Mouse (Mus musculus): ENCODE results near the gene Rsf1. TPM values are rescaled to one million over a fixed set of nuclear protein-coding genes. Genes with fewer than 3 reads are reported as not detected.

Gene Rsf1
- polyA plus RNA-seq, 1 experiment from 2014 or later: 7.4 TPM

DNA sequence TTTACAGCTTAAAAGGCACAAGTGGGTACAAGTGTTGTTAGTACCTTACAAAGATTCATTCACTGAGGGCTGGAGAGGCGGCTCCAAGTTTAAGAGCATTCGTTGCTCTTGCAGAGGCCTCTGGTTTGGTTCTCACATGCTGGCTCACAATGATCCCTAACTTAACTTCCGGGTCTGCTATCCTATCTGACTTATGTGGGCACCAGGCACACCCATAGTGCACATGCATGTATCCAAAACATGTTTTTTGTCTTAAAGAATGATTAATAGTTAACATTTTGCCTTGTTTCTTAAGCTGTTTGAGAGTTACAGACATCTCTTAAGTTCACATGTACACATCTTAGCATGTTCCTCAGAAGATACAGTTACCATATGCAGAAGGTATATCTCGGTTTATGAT lies 120.5 kb downstream of the Rsf1 start:
- Histone ChIP-seq H3K27ac (no peak overlapping the region), H3K36me3 (peaks cover 8% of the 10 kb centered on the region), H3K4me3 (replicated peaks) (no peak overlapping the region), H3K9me3 (replicated peaks) (no peaks in the 10 kb centered on the region), H3K4me1 (replicated peaks) (peaks cover 40% of the 10 kb centered on the region), H3K9ac (no peak overlapping the region), H3K4me2 (no peak overlapping the region), H3K27me3 (no peaks in the 10 kb centered on the region)
- DNase-seq (no peak), ATAC-seq (ENCODE audit: low read depth) (no peak)
- WGBS (ENCODE audit: insufficient replicate concordance): 73% methylated on average over 4 of the region's 4 CpGs

DNA sequence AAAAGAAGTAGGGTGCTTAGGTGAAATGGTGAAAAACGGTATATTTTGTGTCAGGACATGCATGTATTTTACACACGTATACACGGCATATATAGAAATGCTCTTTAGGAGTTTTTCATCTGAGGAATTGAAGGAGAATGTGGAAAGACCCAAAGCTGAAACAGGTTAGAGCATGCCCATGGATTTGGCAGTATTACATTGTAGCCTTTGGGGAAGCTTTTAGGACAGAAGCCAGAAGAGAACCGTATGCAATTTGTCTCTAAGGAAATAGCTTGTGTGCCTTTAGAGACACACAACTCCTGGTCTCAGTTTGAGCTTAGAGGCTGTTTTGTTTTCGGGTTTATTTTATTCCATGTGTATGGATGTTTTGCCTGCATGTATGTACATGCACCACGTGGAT lies 121.4 kb downstream of the Rsf1 start:
- WGBS (ENCODE audit: insufficient replicate concordance): 77% methylated on average over 6 of the region's 6 CpGs
- Histone ChIP-seq H3K36me3 (peaks cover 8% of the 10 kb centered on the region), H3K4me1 (replicated peaks) (peaks cover 31% of the 10 kb centered on the region), H3K27me3 (no peaks in the 10 kb centered on the region), H3K4me3 (replicated peaks) (no peak overlapping the region), H3K9me3 (replicated peaks) (no peaks in the 10 kb centered on the region), H3K4me2 (no peak overlapping the region), H3K27ac (no peak overlapping the region), H3K9ac (no peak overlapping the region)
- DNase-seq (no peak), ATAC-seq (ENCODE audit: low read depth) (no peak)

DNA sequence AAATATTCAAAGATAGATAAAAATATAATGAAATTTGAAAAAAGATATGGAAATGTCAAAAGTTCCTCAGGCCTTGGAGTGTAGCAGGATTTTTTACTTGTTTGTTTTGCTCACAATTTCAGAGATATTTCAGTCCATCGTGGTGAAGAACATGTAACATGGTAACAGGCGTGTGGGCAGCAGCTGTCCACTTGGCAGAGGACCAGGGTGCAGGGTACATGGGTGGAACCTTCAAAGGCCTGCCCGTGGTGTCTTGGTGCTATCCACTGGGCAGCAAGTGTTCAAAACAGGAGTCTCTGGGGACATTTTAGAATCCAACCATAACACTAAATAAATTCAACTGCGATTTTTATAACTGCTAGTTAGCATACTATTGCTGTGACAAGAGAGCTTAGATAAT lies 127.4 kb downstream of the Rsf1 start:
- H3K4me2 ChIP-seq: no peak overlapping the region
- no peak overlapping the region for H3K4me3 ChIP-seq (replicated peaks)
- H3K36me3 ChIP-seq: peaks cover 12% of the 10 kb centered on the region
- H3K9ac ChIP-seq: no peak overlapping the region
- ATAC-seq (ENCODE audit: low read depth): no peak
- H3K27me3 ChIP-seq: no peaks in the 10 kb centered on the region
- peaks cover 7% of the 10 kb centered on the region for H3K4me1 ChIP-seq (replicated peaks)
- no peaks in the 10 kb centered on the region for H3K9me3 ChIP-seq (replicated peaks)
- DNase-seq: no peak
- no peak overlapping the region for H3K27ac ChIP-seq
- WGBS (ENCODE audit: insufficient replicate concordance): 77% methylated on average over 4 of the region's 4 CpGs

DNA sequence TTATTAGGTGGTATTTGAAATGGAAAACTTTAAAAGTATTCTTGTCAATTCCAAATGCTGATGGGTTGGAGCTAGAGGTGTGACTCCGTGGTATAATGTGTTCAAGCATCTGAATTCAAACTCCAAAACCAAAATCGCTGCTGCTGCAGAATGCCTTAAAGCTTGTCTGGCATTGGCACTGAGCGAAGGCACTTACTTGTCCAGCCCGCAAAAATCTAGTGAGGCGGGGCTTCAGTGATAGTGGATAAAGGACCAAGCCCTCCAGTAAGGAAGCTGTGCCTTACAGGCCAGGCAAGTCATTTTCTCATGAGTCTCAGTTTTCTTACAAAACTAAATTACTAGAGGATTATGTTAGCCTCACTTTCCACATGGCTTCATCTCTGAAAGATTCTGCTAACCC lies 128.1 kb downstream of the Rsf1 start:
- no peak overlapping the region for H3K27ac ChIP-seq
- no peak overlapping the region for H3K9ac ChIP-seq
- peaks cover 7% of the 10 kb centered on the region for H3K4me1 ChIP-seq (replicated peaks)
- no peaks in the 10 kb centered on the region for H3K27me3 ChIP-seq
- H3K36me3 ChIP-seq: peaks cover 18% of the 10 kb centered on the region
- no peaks in the 10 kb centered on the region for H3K9me3 ChIP-seq (replicated peaks)
- ATAC-seq (ENCODE audit: low read depth): no peak
- H3K4me3 ChIP-seq (replicated peaks): no peak overlapping the region
- no peak for DNase-seq
- WGBS (ENCODE audit: insufficient replicate concordance): 69% methylated on average over 5 of the region's 5 CpGs
- no peak overlapping the region for H3K4me2 ChIP-seq

DNA sequence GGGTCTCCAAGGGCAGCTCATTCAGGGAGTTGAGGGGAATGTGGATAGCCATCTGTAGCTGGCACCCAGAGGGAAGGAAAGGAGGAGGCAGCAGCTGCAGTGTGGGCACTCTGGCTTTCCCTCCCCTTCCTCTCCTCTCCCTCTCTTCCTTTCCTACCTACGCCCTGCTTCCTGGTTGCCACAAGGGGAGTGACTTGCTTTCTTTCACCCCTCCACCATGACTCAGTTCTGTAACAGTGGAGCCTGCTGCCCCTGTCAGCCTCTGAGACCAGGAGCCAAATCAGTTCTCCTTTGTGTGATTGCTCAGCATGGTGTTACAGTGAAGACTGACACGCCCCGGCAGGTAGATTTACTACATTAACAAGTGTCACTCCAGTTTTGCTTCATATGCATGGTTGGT lies 129.5 kb downstream of the Rsf1 start:
- no peak overlapping the region for H3K4me2 ChIP-seq
- no peak for DNase-seq
- peaks cover 7% of the 10 kb centered on the region for H3K4me1 ChIP-seq (replicated peaks)
- H3K9me3 ChIP-seq (replicated peaks): no peaks in the 10 kb centered on the region
- no peaks in the 10 kb centered on the region for H3K27me3 ChIP-seq
- no peak overlapping the region for H3K4me3 ChIP-seq (replicated peaks)
- WGBS (ENCODE audit: insufficient replicate concordance): 61% methylated on average over 3 of the region's 3 CpGs
- no peak for ATAC-seq (ENCODE audit: low read depth)
- H3K9ac ChIP-seq: no peak overlapping the region
- peaks cover 28% of the 10 kb centered on the region for H3K36me3 ChIP-seq
- H3K27ac ChIP-seq: no peak overlapping the region

DNA sequence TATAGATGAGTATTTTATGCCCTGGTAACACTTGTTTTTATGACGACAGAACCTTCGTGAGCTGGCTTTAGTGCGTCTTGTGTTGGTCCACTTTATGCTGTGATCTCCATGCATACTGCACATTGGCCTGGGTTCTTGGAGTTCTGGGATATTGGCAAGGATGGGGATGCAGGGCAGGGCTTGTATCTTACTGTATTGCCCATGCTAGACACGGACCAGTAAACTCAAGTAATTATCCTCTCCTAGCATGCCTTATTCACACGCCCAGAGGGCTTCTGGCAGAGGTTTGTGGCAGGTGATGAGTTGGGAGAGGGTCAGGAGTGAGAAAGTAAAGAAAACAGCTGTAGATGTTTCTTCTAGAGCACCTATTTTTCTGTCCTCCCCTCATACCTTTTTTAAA lies 135.0 kb downstream of the Rsf1 start:
- WGBS (ENCODE audit: insufficient replicate concordance): 83% methylated on average over 5 of the region's 5 CpGs
- no peak overlapping the region for H3K9ac ChIP-seq
- no peak for ATAC-seq (ENCODE audit: low read depth)
- no peak overlapping the region for H3K4me2 ChIP-seq
- peaks cover 70% of the 10 kb centered on the region for H3K36me3 ChIP-seq
- no peaks in the 10 kb centered on the region for H3K9me3 ChIP-seq (replicated peaks)
- no peak overlapping the region for H3K4me3 ChIP-seq (replicated peaks)
- H3K27ac ChIP-seq: no peak overlapping the region
- H3K27me3 ChIP-seq: no peaks in the 10 kb centered on the region
- DNase-seq: no peak
- no peaks in the 10 kb centered on the region for H3K4me1 ChIP-seq (replicated peaks)

DNA sequence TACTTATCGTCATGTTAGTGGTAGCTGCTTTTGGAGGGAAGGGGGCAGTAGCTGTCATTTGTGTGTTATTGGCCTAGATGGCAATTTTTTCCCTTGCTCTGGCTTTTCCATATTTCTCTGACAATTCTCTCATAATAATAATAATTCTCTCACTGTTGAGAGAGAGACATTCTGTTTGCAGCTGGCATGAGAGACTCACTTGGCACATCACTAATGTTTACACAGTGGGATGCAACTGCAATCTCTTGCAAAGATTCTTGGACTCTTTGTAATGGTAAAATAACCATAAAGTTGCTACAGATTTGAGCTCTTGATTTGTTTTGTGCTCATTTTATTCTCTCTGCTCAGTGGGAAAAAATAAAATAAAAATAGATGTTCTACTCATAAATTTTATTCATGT lies 137.6 kb downstream of the Rsf1 start:
- Histone ChIP-seq H3K9ac (no peak overlapping the region), H3K4me3 (replicated peaks) (no peak overlapping the region), H3K9me3 (replicated peaks) (no peaks in the 10 kb centered on the region), H3K4me1 (replicated peaks) (no peaks in the 10 kb centered on the region), H3K27ac (no peak overlapping the region), H3K36me3 (peaks cover 74% of the 10 kb centered on the region), H3K27me3 (no peaks in the 10 kb centered on the region), H3K4me2 (no peak overlapping the region)
- no peak for ATAC-seq (ENCODE audit: low read depth)
- DNase-seq: no peak
- WGBS (ENCODE audit: insufficient replicate concordance): 83% methylated on average over 1 of the region's 1 CpGs

DNA sequence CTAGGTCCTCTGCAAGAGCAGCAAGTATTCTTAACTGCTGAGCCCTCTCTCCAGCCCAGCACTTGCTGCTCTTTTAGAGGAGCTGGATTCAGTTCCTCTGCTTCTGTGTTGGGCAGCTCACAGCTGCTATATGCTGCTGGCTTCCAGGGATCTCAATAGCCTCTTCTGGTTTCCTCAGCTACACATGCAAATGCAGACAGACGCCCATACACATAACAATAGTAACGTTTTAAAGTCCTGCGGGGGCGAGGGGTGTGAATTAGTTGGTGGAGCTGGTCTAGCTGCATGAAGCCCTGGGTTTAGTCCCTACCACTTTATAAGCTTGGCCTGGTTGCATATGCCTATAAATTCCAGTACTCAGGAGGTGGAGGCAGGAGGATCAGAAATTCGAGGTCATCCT lies 139.4 kb downstream of the Rsf1 start:
- peaks cover 60% of the 10 kb centered on the region for H3K36me3 ChIP-seq
- 72% methylated on average over 5 of the region's 5 CpGs for WGBS (ENCODE audit: insufficient replicate concordance)
- H3K4me3 ChIP-seq (replicated peaks): no peak overlapping the region
- ATAC-seq (ENCODE audit: low read depth) (no peak), DNase-seq (no peak)
- no peaks in the 10 kb centered on the region for H3K27me3 ChIP-seq
- H3K9me3 ChIP-seq (replicated peaks): no peaks in the 10 kb centered on the region
- H3K4me2 ChIP-seq: no peak overlapping the region
- H3K27ac ChIP-seq: no peak overlapping the region
- H3K9ac ChIP-seq: no peak overlapping the region
- peaks cover 10% of the 10 kb centered on the region for H3K4me1 ChIP-seq (replicated peaks)

DNA sequence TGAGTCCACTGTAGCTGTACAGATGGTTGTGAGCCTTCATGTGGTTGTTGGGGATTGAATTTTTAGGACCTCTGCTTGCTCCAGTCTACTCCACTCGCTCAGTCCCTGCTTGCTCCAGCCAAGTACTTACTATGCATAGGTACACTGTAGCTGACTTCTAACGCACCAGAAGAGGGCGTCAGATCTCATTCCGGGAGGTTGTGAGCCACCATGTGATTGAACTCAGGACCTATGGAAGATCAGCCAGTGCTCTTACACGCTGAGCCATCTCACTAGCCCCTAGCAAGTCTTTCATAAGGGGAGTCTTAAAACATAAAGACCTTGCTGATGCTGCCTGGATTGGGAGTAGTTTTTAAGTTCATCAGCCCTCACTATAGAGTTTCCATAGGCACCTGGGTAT lies 140.4 kb downstream of the Rsf1 start:
- peaks cover 52% of the 10 kb centered on the region for H3K36me3 ChIP-seq
- no peak for ATAC-seq (ENCODE audit: low read depth)
- no peak overlapping the region for H3K4me3 ChIP-seq (replicated peaks)
- DNase-seq: no peak
- H3K27me3 ChIP-seq: no peaks in the 10 kb centered on the region
- peaks cover 12% of the 10 kb centered on the region for H3K4me1 ChIP-seq (replicated peaks)
- no peak overlapping the region for H3K9ac ChIP-seq
- 73% methylated on average over 5 of the region's 5 CpGs for WGBS (ENCODE audit: insufficient replicate concordance)
- no peak overlapping the region for H3K27ac ChIP-seq
- no peaks in the 10 kb centered on the region for H3K9me3 ChIP-seq (replicated peaks)
- no peak overlapping the region for H3K4me2 ChIP-seq

DNA sequence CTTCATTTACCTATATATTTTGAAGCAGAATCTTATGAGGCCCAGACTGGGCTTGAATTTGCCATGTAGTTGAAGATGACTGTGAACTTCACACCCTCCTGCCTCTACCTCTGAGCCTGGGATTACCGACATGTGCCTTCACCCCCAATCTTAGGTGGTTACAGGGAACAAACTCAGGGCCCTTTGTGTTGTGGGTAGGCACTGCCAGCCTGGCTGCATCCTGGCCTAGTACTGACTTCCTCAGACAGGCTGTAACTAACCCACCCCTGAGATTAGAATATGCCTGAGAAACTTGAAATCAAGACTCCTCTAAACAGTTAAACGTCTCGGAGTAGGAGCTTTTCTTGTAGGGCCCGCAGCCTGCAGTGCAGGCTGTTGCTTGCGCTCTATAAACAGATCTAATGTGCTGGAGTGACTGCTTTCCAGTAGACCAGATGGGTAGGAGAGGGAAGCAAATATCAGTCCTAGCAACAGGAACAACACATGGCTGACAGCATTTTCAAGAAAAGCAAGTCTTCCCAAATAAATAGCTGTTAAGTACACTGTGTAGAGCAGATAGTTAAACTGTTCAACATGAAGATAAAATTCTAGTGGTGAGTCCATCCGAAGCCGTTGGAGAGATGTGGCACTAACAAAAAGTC lies 142.7 kb downstream of the Rsf1 start:
- Histone ChIP-seq H3K4me3 (replicated peaks) (no peak overlapping the region), H3K9me3 (replicated peaks) (no peaks in the 10 kb centered on the region), H3K4me1 (replicated peaks) (peaks cover 12% of the 10 kb centered on the region), H3K9ac (no peak overlapping the region), H3K4me2 (no peak overlapping the region), H3K27me3 (no peaks in the 10 kb centered on the region), H3K36me3 (peaks cover 56% of the 10 kb centered on the region), H3K27ac (no peak overlapping the region)
- no peak for ATAC-seq (ENCODE audit: low read depth)
- 74% methylated on average over 7 of the region's 7 CpGs for WGBS (ENCODE audit: insufficient replicate concordance)
- DNase-seq: no peak

DNA sequence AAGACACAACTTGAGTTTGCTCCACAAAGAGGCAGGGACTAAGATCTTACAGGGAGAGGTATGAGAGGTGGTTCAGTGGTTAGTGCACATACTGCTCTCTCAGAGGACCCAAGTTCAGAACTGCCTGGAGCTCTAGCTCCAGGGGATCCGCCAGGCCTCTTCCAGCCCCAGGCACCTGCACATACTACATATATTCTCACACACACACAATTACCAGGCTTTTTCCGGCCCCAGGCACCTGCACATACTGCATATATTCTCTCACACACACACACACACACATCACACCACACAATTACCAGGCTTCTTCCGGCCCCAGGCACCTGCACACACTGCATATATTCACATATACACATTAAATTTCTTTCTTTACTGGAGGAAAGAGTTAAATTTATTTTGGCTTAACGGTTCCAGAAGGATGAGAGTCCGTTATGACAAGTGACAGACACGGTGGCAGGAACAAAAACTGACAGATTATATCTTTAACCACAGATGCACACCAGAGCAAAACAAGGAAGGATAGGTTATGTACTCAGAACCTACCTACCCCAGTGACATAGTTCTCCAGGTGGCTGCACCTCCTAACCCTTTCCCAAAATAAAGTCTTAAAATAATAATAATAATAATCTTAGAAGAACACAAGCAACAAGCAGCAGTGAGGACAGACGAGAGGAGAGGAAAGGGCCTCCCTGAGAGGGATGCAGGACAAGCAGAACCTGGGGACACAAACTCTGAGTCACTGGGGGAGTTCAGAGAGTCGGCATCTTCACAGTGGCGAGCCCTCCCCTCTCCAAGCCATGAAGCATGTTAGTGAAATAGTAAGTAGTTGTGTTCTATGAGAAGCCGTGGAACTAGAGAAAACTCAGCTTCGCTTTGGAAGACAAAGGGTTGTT lies 144.2 kb downstream of the Rsf1 start:
- WGBS (ENCODE audit: insufficient replicate concordance): 57% methylated on average over 11 of the region's 11 CpGs
- no peak for DNase-seq

DNA sequence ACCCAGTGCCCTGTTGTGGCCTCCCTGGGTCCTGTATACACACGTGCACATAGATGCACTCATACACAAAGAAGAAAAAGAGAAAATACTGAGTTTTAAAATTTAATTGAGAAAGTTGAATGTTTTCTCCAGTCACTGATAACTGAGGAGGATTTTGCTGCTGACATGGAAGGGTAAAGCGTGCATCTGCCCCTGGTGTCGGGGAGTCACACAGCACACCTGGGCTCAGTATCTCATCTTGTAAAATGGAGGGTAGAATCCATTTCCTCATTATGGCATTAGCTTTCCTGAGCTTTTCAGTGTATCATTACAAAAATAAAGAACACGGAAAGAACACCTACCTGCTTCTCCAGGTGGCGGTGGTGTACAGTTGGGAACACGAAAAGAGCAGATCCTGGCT lies 145.7 kb downstream of the Rsf1 start:
- Histone ChIP-seq H3K9ac (no peak overlapping the region), H3K9me3 (replicated peaks) (no peaks in the 10 kb centered on the region), H3K4me1 (replicated peaks) (peaks cover 24% of the 10 kb centered on the region), H3K4me3 (replicated peaks) (no peak overlapping the region), H3K36me3 (peaks cover 40% of the 10 kb centered on the region), H3K27ac (no peak overlapping the region), H3K27me3 (no peaks in the 10 kb centered on the region), H3K4me2 (no peak overlapping the region)
- DNase-seq (no peak), ATAC-seq (ENCODE audit: low read depth) (no peak)
- WGBS (ENCODE audit: insufficient replicate concordance): 85% methylated on average over 6 of the region's 6 CpGs

More for the DNA sequence above, 144.2 kb downstream of the Rsf1 start:
- no peaks in the 10 kb centered on the region for H3K27me3 ChIP-seq
- peak; percentile 51; the same call in 1 of the 2 replicates for ATAC-seq (ENCODE audit: low read depth)
- H3K9me3 ChIP-seq (replicated peaks): no peaks in the 10 kb centered on the region
- no peak overlapping the region for H3K4me3 ChIP-seq (replicated peaks)
- H3K4me2 ChIP-seq: no peak overlapping the region
- H3K36me3 ChIP-seq: peaks cover 47% of the 10 kb centered on the region
- no peak overlapping the region for H3K27ac ChIP-seq
- H3K4me1 ChIP-seq (replicated peaks): peaks cover 12% of the 10 kb centered on the region
- H3K9ac ChIP-seq: no peak overlapping the region
